Mouse (Mus musculus) thymus, adult 2 months (tissue): ENCODE data around the gene Tcerg1l.

ENCODE experiments used
- CTCF ChIP-seq: fragments of 200-500 bp; IDR thresholded peaks from 2 replicates; pipeline ENCODE4 v1.5.1; 2012; ENCODE audit warnings: mild to moderate bottlenecking, control low read depth, low read length, moderate library complexity, borderline replicate concordance; ENCODE audit not compliant: control insufficient read depth, poor library complexity, insufficient read depth; ENCODE audit errors: extremely low read depth
- POLR2A ChIP-seq: fragments of 200-500 bp; IDR thresholded peaks from 2 replicates; pipeline ENCODE4 v1.6.1; 2012; ENCODE audit warnings: mild to moderate bottlenecking, low read length, control low read depth, moderate library complexity; ENCODE audit not compliant: control insufficient read depth, poor library complexity, insufficient read depth; ENCODE audit errors: extremely low read depth

- TF ChIP-seq POLR2A (no peak), CTCF (no peak)
These were observed 35.0 kb upstream of the Tcerg1l start for GRCm38 (mm10) chr7:138432541-138432940.
